Comparison of ENCODE assay signal across 15 mouse cellular contexts in genomic region chr9:115933243-115933964, GRCm38 (mm10). TPM values are rescaled to one million over a fixed set of nuclear protein-coding genes. Genes with fewer than 3 reads are reported as not detected.
DNase-seq lines count a peak whose midpoint lies in the region; ATAC-seq lines count a peak whose summit lies in the region.
"Had no signal": no experiment of that assay in that cellular context is flagged by ENCODE, and none has a peak within 500 bp of the region (broad histone marks: within the 10 kb centered on the region; RNA-seq: fewer than 3 reads in every experiment).

No protein-coding gene starts in this region.

- H3K9ac ChIP-seq in midbrain, embryonic 15.5 days, result no peak overlapping the region
- H3K9ac ChIP-seq in midbrain, embryonic 13.5 days (replicated peaks), result no peak overlapping the region
- no peak overlapping the region for H3K9ac ChIP-seq in limb, embryonic 11.5 days (ENCODE audit: low read length)
- H3K9ac ChIP-seq: lung, embryonic 14.5 days had no signal

- ATAC-seq in midbrain, embryonic 15.5 days (replicated peaks), result no peak
- no peak for ATAC-seq in midbrain, embryonic 13.5 days
- peak; percentile 67; the same call in 1 of the 2 replicates for ATAC-seq in limb, embryonic 11.5 days (ENCODE audit: insufficient number of reproducible peaks, low FRiP score, low TSS enrichment, low read depth)
- ATAC-seq: inflammation-experienced regulatory T-cells, adult 6 months had no signal

- no peak overlapping the region for H3K4me2 ChIP-seq in midbrain, embryonic 15.5 days
- H3K4me2 ChIP-seq in midbrain, embryonic 13.5 days (replicated peaks), result no peak overlapping the region
- H3K4me2 ChIP-seq in limb, embryonic 11.5 days (ENCODE audit: low read depth, severe bottlenecking), result no peak overlapping the region
- H3K4me2 ChIP-seq: lung, embryonic 14.5 days had no signal

- H3K27me3 ChIP-seq in midbrain, embryonic 15.5 days (replicated peaks), result no peaks in the 10 kb centered on the region
- no peaks in the 10 kb centered on the region for H3K27me3 ChIP-seq in midbrain, embryonic 13.5 days
- H3K27me3 ChIP-seq in limb, embryonic 11.5 days (ENCODE audit: control insufficient read depth, insufficient read depth, low read length), result no peaks in the 10 kb centered on the region

- no peaks in the 10 kb centered on the region for H3K4me1 ChIP-seq in midbrain, embryonic 15.5 days
- no peaks in the 10 kb centered on the region for H3K4me1 ChIP-seq in midbrain, embryonic 13.5 days (replicated peaks)
- peaks cover 7% of the 10 kb centered on the region; the same call in 1 of the 2 replicates for H3K4me1 ChIP-seq in limb, embryonic 11.5 days (ENCODE audit: control insufficient read depth, insufficient read depth, low read length)

- H3K36me3 ChIP-seq in midbrain, embryonic 15.5 days (replicated peaks), result no peaks in the 10 kb centered on the region
- H3K36me3 ChIP-seq in midbrain, embryonic 13.5 days, result no peaks in the 10 kb centered on the region
- no peaks in the 10 kb centered on the region for H3K36me3 ChIP-seq in limb, embryonic 11.5 days (ENCODE audit: control insufficient read depth, insufficient read depth, low read length)

- peak; percentile 26 to 32 for DNase-seq in cerebellum, postnatal 10 days
- DNase-seq in cerebellum, postnatal 14 days, result no peak
- peak; percentile 62 for DNase-seq in limb, embryonic 11.5 days (ENCODE audit: low spot score)
- DNase-seq in telencephalon, adult 2 months (ENCODE audit: low read depth, low spot score), result peak; percentile 54
- DNase-seq in urinary bladder, postnatal 36 days (ENCODE audit: low spot score in 2 of 2), result no peak
- DNase-seq in urinary bladder, postnatal 4 days (ENCODE audit: low spot score in 2 of 2), result no peak
- DNase-seq: cerebellum, adult 11 months; left cerebral cortex, postnatal 4 days; lung, embryonic 14.5 days; thymus, postnatal 25 days had no signal

- WGBS in midbrain, embryonic 15.5 days, result 58% methylated on average over 7 of the region's 7 CpGs
- WGBS in midbrain, embryonic 13.5 days, result 63% methylated on average over 7 of the region's 7 CpGs
- 31% methylated on average over 7 of the region's 7 CpGs for WGBS in limb, embryonic 11.5 days

- 0 out of 2 replicates have a peak overlapping the region, but pooled peaks have one; percentile 34 for H3K27ac ChIP-seq in midbrain, embryonic 15.5 days
- no peak overlapping the region for H3K27ac ChIP-seq in midbrain, embryonic 13.5 days
- peak overlapping the region; percentile 70 for H3K27ac ChIP-seq in limb, embryonic 11.5 days (replicated peaks; ENCODE audit: low read depth, low read length)
- H3K27ac ChIP-seq: kidney, postnatal 0 days had no signal

- H3K4me3 ChIP-seq in midbrain, embryonic 15.5 days, result no peak overlapping the region
- no peak overlapping the region for H3K4me3 ChIP-seq in midbrain, embryonic 13.5 days (replicated peaks)
- H3K4me3 ChIP-seq in limb, embryonic 11.5 days (ENCODE audit: low read depth, low read length), result no peak overlapping the region
- H3K4me3 ChIP-seq: megakaryocyte, embryonic 14.5 days had no signal

- no peaks in the 10 kb centered on the region for H3K9me3 ChIP-seq in midbrain, embryonic 15.5 days
- H3K9me3 ChIP-seq in midbrain, embryonic 13.5 days, result no peaks in the 10 kb centered on the region
- no peaks in the 10 kb centered on the region for H3K9me3 ChIP-seq in limb, embryonic 11.5 days (ENCODE audit: control insufficient read depth, low read length)

RNA-seq across cellular contexts. Expression of gene Gadl1, which starts 24.1 kb away (rescaled TPM):
- 0.18 and 0.49 TPM in 2 replicates for polyA plus RNA-seq in midbrain, embryonic 15.5 days (2015; fragmentation: Nextera tagmentation; extraction: Ambion mirVana)
- 0.22 and 0.49 TPM in 2 replicates for polyA plus RNA-seq in midbrain, embryonic 13.5 days (2015; fragmentation: Nextera tagmentation; extraction: Ambion mirVana)
- 0.59 and 0.89 TPM in 2 replicates for polyA plus RNA-seq in limb, embryonic 11.5 days (2014; fragmentation: Nextera tagmentation; extraction: Ambion mirVana)
- polyA plus RNA-seq: inflammation-experienced regulatory T-cells, adult 6 months had no signal

Comparison
In these comparisons a context has a peak if more than half of its experiments do, and no peak if none do; other contexts are left out.
1. DNase-seq: peak in cerebellum, postnatal 10 days (2 of 2), limb, embryonic 11.5 days (single experiment) and telencephalon, adult 2 months (single experiment); none in cerebellum, postnatal 14 days (0 of 2), urinary bladder, postnatal 36 days (0 of 2) and urinary bladder, postnatal 4 days (0 of 2).